Mouse (Mus musculus) neural tube, embryonic 15.5 days (tissue): ENCODE data around the gene Dmrtc2. TPM values are rescaled to one million over a fixed set of nuclear protein-coding genes. Genes with fewer than 3 reads are reported as not detected.
A peak's percentile ranks its signal among the peaks of the same experiment; 100 is the strongest.
"Not testable (repeated sequence)": the region's sequence is repeated elsewhere in the genome, so short reads cannot be mapped to it uniquely, and the experiment has no call there.

Experiments used
- ATAC-seq: fragments of 200-750 bp; cut with Nextera tagmentation; 2 replicates; pipeline ENCODE4 v1.8.0; 2017; ENCODE audit warnings: mild to moderate bottlenecking, moderate TSS enrichment, moderate library complexity; ENCODE audit not compliant: low FRiP score
- H3K27ac ChIP-seq: fragments of 300-500 bp; sonication (generic); replicated peaks from 2 replicates; pipeline ENCODE4 v1.5.1; 2015; ENCODE audit warnings: mild to moderate bottlenecking, inconsistent platforms
- H3K27me3 ChIP-seq: fragments of 300-500 bp; sonication (generic); replicated peaks from 2 replicates; pipeline ENCODE4 v1.6.1; 2015; ENCODE audit warnings: inconsistent platforms
- H3K36me3 ChIP-seq: fragments of 300-500 bp; sonication (generic); 2 replicates; pipeline ENCODE4 v1.6.1; 2015; ENCODE audit warnings: inconsistent platforms
- H3K4me1 ChIP-seq: fragments of 300-500 bp; sonication (generic); 2 replicates; pipeline ENCODE4 v1.6.1; 2015; ENCODE audit warnings: inconsistent platforms
- H3K4me2 ChIP-seq: fragments of 300-500 bp; sonication (generic); 2 replicates; pipeline ENCODE4 v1.6.1; 2015; ENCODE audit warnings: inconsistent platforms, mild to moderate bottlenecking, moderate library complexity
- H3K4me3 ChIP-seq: fragments of 300-500 bp; sonication (generic); replicated peaks from 2 replicates; pipeline ENCODE4 v1.5.1; 2015; ENCODE audit warnings: mild to moderate bottlenecking, inconsistent platforms
- H3K9ac ChIP-seq: fragments of 300-500 bp; sonication (generic); replicated peaks from 2 replicates; pipeline ENCODE4 v1.6.1; 2015; ENCODE audit warnings: mild to moderate bottlenecking, inconsistent platforms
- H3K9me3 ChIP-seq: fragments of 300-500 bp; sonication (generic); replicated peaks from 2 replicates; pipeline ENCODE4 v1.6.1; 2016; ENCODE audit warnings: inconsistent platforms
- WGBS: fragments of 180-500 bp; shearing (Covaris S2); methylation state at CpG from one replicate; pipeline ENCODE4 v1.1.7; 2015; ENCODE audit warnings: mixed read lengths; 5-methylcytosine and 5-hydroxymethylcytosine counted together
- polyA plus RNA-seq: library from polyadenylated mRNA; unstranded; fragments of >200 nt; fragmentation: Nextera tagmentation; extraction: Ambion mirVana; gene quantifications from 2 replicates; pipeline ENCODE4 v1.2.1, GENCODE M21; 2015

The Dmrtc2 gene
- polyA plus RNA-seq, 1 experiment from 2014 or later, result 0.36 TPM

DNA sequence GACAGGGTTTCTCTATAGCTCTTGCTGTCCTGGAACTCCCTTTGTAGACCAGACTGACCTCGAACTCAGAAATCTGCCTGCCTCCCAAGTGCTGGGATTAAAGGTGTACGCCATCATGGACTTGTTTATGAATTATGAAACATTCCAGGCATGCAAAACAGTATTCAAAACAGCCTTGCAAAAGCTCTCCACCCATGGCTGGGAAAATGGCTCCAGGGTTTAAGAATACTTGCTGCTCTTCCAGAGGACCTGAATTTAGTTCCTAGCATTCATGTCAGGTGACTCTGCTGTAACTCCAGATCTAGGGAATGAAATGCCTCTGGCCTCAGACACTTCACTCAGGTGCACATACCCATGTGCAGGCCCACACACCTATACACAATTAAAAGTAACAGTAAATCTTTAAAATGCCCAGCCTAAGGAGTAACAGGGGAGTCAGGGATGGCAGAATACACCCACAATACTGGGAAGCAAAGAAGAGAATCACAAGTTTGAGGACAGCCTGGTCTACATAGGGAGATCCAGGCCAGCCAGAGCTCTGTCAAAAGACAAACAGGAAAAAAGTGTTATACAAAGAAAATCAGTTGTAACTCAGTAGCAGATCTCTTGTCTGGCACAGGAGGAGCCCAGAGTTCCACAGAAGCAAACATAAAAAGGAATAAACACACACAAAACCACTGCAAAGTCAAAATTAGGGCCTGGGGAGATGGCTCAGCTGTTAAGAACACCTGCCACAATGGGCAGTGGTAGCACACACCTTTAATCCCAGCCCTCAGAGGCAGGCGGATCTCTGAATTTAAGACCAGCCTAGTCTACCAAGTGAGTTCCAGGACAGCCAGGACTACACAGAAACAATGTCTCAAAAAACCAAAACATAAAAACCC, 21.6 kb downstream of the Dmrtc2 start:
- H3K27me3 ChIP-seq, result no peaks in the 10 kb centered on the region
- no peaks in the 10 kb centered on the region for H3K9me3 ChIP-seq
- H3K27ac ChIP-seq, result no peak overlapping the region
- H3K4me2 ChIP-seq, result no peak overlapping the region
- H3K9ac ChIP-seq, result no peak overlapping the region
- peaks cover 43% of the 10 kb centered on the region for H3K36me3 ChIP-seq
- WGBS, result 75% methylated on average over 3 of the region's 3 CpGs
- no peak overlapping the region for H3K4me3 ChIP-seq
- ATAC-seq, result no peak
- H3K4me1 ChIP-seq, result peaks cover 18% of the 10 kb centered on the region

DNA sequence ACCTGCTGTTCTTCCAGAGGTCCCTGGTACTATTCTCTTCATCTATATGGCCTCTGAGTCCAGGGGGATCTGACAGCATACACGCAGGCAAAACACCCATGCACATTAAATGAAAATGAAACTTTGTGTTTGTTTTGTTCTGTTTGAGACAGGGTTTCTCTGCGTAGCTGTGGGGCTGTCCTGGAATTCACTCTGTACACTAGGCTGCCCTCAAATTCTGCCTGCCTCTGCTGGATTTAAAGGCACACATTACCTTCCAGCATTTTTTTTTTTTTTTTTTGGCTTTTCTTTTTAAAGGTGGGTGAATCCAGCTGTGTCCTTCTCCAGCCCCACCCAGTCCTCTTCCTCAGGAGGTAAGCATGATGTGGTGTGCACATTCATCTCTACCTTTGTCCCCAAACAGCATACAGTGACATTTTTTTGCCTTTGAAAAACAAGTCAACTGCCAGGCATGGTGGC, 22.3 kb downstream of the Dmrtc2 start:
- Histone ChIP-seq H3K4me1 (peaks cover 11% of the 10 kb centered on the region), H3K36me3 (peaks cover 37% of the 10 kb centered on the region), H3K27me3 (no peaks in the 10 kb centered on the region), H3K4me3 (no peak overlapping the region), H3K4me2 (no peak overlapping the region), H3K27ac (no peak overlapping the region), H3K9ac (no peak overlapping the region), H3K9me3 (no peaks in the 10 kb centered on the region)
- WGBS, result 67% methylated on average over 2 of the region's 2 CpGs
- ATAC-seq, result no peak

GRCm38 (mm10) chr7:24895749-24896148, 25.9 kb downstream of the Dmrtc2 start:
- 82% methylated on average over 2 of the region's 2 CpGs for WGBS
- H3K27ac ChIP-seq, ATAC-seq, H3K4me3 ChIP-seq, H3K4me2 ChIP-seq, H3K9ac ChIP-seq, H3K36me3 ChIP-seq, H3K27me3 ChIP-seq, H3K4me1 ChIP-seq, H3K9me3 ChIP-seq: not testable (repeated sequence)

GRCm38 (mm10) chr7:24896269-24896668, 26.4 kb downstream of the Dmrtc2 start:
- H3K4me3 ChIP-seq, result no peak overlapping the region
- H3K9me3 ChIP-seq, result no peaks in the 10 kb centered on the region
- ATAC-seq, result no peak
- 69% methylated on average over 8 of the region's 8 CpGs for WGBS
- H3K27me3 ChIP-seq, result no peaks in the 10 kb centered on the region
- H3K4me2 ChIP-seq, result no peak overlapping the region
- H3K36me3 ChIP-seq, result no peaks in the 10 kb centered on the region
- no peaks in the 10 kb centered on the region for H3K4me1 ChIP-seq
- no peak overlapping the region for H3K27ac ChIP-seq
- no peak overlapping the region for H3K9ac ChIP-seq

GRCm38 (mm10) chr7:24897224-24897623, 27.4 kb downstream of the Dmrtc2 start, which contains the start of gene Cd79a:
Gene Cd79a (plus strand): TSS chr7:24897381.
- no peak for ATAC-seq

DNA sequence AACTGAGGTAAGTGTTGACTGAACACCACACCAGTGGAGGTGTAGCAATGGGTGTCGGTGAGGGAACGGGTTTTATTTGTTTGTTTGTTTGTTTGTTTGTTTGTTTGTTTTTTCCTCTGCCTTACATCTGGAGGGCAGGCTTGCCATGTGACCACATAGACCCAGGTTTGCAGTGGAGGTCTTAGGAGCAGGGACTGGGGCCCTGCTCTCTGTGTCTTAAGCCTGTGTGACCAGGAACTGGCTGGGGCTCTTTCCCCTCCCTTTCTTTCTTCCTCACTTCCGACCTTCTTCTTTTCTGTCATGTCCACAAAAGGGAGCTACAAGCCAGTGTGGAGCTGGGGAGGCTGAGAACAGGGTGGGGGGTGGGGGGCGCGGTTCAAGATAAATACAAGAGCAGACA, 28.1 kb downstream of the Dmrtc2 start:
- no peak for ATAC-seq

More at GRCm38 (mm10) chr7:24897224-24897623, 27.4 kb downstream of the Dmrtc2 start, which contains the start of gene Cd79a:
- Histone ChIP-seq H3K9me3 (no peaks in the 10 kb centered on the region), H3K27ac (no peak within 1 kb of the TSS), H3K36me3 (no peaks in the 10 kb centered on the region), H3K4me1 (no peaks in the 10 kb centered on the region), H3K4me3 (no peak within 1 kb of the TSS), H3K9ac (no peak within 1 kb of the TSS), H3K27me3 (no peaks in the 10 kb centered on the region), H3K4me2 (no peak within 1 kb of the TSS)
- WGBS, result 80% methylated on average over 12 of the region's 12 CpGs

DNA sequence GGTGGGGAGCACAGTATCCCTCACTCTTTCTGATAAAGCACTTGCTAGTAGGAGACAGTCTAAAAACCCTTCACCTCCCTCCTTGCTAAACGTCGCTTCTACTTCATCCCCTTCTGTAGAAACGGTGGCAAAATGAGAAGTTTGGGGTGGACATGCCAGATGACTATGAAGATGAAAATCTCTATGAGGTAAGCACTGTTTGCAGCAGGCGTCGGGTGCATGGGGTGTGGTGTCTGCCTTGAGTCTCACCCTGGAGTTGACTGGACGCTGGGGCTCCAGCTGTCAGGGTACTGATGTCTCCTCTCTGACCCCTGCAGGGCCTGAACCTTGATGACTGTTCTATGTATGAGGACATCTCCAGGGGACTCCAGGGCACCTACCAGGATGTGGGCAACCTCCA, 31.3 kb downstream of the Dmrtc2 start:
- H3K27me3 ChIP-seq, result no peaks in the 10 kb centered on the region
- H3K4me2 ChIP-seq, result no peak overlapping the region
- no peak overlapping the region for H3K4me3 ChIP-seq
- H3K9me3 ChIP-seq, result no peaks in the 10 kb centered on the region
- no peak overlapping the region for H3K27ac ChIP-seq
- WGBS, result 79% methylated on average over 6 of the region's 6 CpGs
- H3K36me3 ChIP-seq, result no peaks in the 10 kb centered on the region
- ATAC-seq, result no peak
- no peak overlapping the region for H3K9ac ChIP-seq
- peaks cover 29% of the 10 kb centered on the region for H3K4me1 ChIP-seq

More for the DNA sequence above, 28.1 kb downstream of the Dmrtc2 start:
- Histone ChIP-seq H3K4me1 (peaks cover 4% of the 10 kb centered on the region; the same call in 1 of the 2 replicates), H3K4me2 (no peak overlapping the region), H3K27me3 (no peaks in the 10 kb centered on the region), H3K9me3 (no peaks in the 10 kb centered on the region), H3K9ac (no peak overlapping the region), H3K36me3 (no peaks in the 10 kb centered on the region), H3K4me3 (no peak overlapping the region), H3K27ac (no peak overlapping the region)
- WGBS, result 78% methylated on average over 5 of the region's 5 CpGs

GRCm38 (mm10) chr7:24901842-24902241, 32.0 kb downstream of the Dmrtc2 start:
- WGBS, result 65% methylated on average over 1 of the region's 1 CpGs
- H3K27ac ChIP-seq, result 0 out of 2 replicates have a peak overlapping the region, but pooled peaks have one; percentile 69
- no peak overlapping the region for H3K4me3 ChIP-seq
- no peaks in the 10 kb centered on the region for H3K9me3 ChIP-seq
- H3K4me2 ChIP-seq, result no peak overlapping the region
- no peak overlapping the region for H3K9ac ChIP-seq
- H3K4me1 ChIP-seq, result peaks cover 36% of the 10 kb centered on the region
- no peak for ATAC-seq
- H3K27me3 ChIP-seq, result no peaks in the 10 kb centered on the region
- H3K36me3 ChIP-seq, result no peaks in the 10 kb centered on the region

- peak overlapping the region; percentile 69; the same call in 1 of the 2 replicates for H3K27ac ChIP-seq
- peak overlapping the region; percentile 77 for H3K4me2 ChIP-seq
- H3K27me3 ChIP-seq, result no peaks in the 10 kb centered on the region
- ATAC-seq, result no peak
- H3K4me3 ChIP-seq, result peak overlapping the region; percentile 61
- WGBS, result 68% methylated on average over 2 of the region's 2 CpGs
- H3K9ac ChIP-seq, result peak overlapping the region; percentile 65; the same call in 1 of the 2 replicates
- no peaks in the 10 kb centered on the region for H3K9me3 ChIP-seq
- H3K36me3 ChIP-seq, result no peaks in the 10 kb centered on the region
- H3K4me1 ChIP-seq, result peaks cover 40% of the 10 kb centered on the region
Measured at GRCm38 (mm10) chr7:24902264-24902629, 32.4 kb downstream of the Dmrtc2 start.

- H3K4me3 ChIP-seq, result peak within 1 kb of the TSS; percentile 61
- H3K9ac ChIP-seq, result peak within 1 kb of the TSS; percentile 70
- 8% methylated on average over 53 of the region's 68 CpGs for WGBS
- H3K27ac ChIP-seq, result peak within 1 kb of the TSS; percentile 83
- ATAC-seq, result no peak
- H3K36me3 ChIP-seq, result no peaks in the 10 kb centered on the region
- no peaks in the 10 kb centered on the region for H3K9me3 ChIP-seq
- peak within 1 kb of the TSS; percentile 77 for H3K4me2 ChIP-seq
- peaks cover 45% of the 10 kb centered on the region for H3K4me1 ChIP-seq
- H3K27me3 ChIP-seq, result no peaks in the 10 kb centered on the region
Measured at GRCm38 (mm10) chr7:24902630-24903443, 33.0 kb downstream of the Dmrtc2 start, which contains the start of gene Arhgef1. Gene Arhgef1 (plus strand): TSS chr7:24902912.

- Histone ChIP-seq H3K9ac (peak overlapping the region; percentile 70; the same call in 1 of the 2 replicates), H3K27ac (peak overlapping the region; percentile 83; the same call in 1 of the 2 replicates), H3K9me3 (no peaks in the 10 kb centered on the region), H3K27me3 (no peaks in the 10 kb centered on the region), H3K4me3 (peak overlapping the region; percentile 61), H3K4me2 (peak overlapping the region; percentile 77), H3K4me1 (peaks cover 45% of the 10 kb centered on the region), H3K36me3 (peaks cover 5% of the 10 kb centered on the region; the same call in 1 of the 2 replicates)
- no peak for ATAC-seq
- 43% methylated on average over 10 of the region's 10 CpGs for WGBS
Measured at GRCm38 (mm10) chr7:24903444-24903825, 33.6 kb downstream of the Dmrtc2 start.
